Mouse (Mus musculus) intestine, postnatal 0 days (tissue): ENCODE results near the gene Nubp2. TPM values are rescaled to one million over a fixed set of nuclear protein-coding genes. Genes with fewer than 3 reads are reported as not detected.
A peak's percentile ranks its signal among the peaks of the same experiment; 100 is the strongest.

Experiments used
- ATAC-seq: fragments of 200-750 bp; cut with Nextera tagmentation; 2 replicates; pipeline ENCODE4 v1.8.0; 2017; ENCODE audit warnings: mild to moderate bottlenecking, moderate TSS enrichment, moderate library complexity
- H3K27ac ChIP-seq: fragments of 300-500 bp; sonication (generic); 2 replicates; pipeline ENCODE4 v1.5.1; 2014; ENCODE audit warnings: mild to moderate bottlenecking, low read depth, low read length, moderate library complexity
- H3K27me3 ChIP-seq: fragments of 300-500 bp; sonication (generic); replicated peaks from 2 replicates; pipeline ENCODE4 v1.6.1; 2014; ENCODE audit warnings: low read length, mixed read lengths; ENCODE audit not compliant: control insufficient read depth, insufficient read depth
- H3K36me3 ChIP-seq: fragments of 300-500 bp; sonication (generic); 2 replicates; pipeline ENCODE4 v1.6.1; 2014; ENCODE audit warnings: mild to moderate bottlenecking, moderate library complexity; ENCODE audit not compliant: control insufficient read depth, insufficient read depth
- H3K4me1 ChIP-seq: fragments of 300-500 bp; sonication (generic); replicated peaks from 2 replicates; pipeline ENCODE4 v1.6.1; 2014; ENCODE audit warnings: antibody characterized with exemption, low read length, mixed read lengths; ENCODE audit not compliant: control insufficient read depth, insufficient read depth
- H3K4me2 ChIP-seq: fragments of 300-500 bp; sonication (generic); replicated peaks from 2 replicates; pipeline ENCODE4 v1.6.1; 2014; ENCODE audit warnings: low read depth, mild to moderate bottlenecking, moderate library complexity
- H3K4me3 ChIP-seq: fragments of 300-500 bp; sonication (generic); 2 replicates; pipeline ENCODE4 v1.5.1; 2014; ENCODE audit warnings: low read depth, low read length
- H3K9ac ChIP-seq: fragments of 300-500 bp; sonication (generic); 2 replicates; pipeline ENCODE4 v1.6.1; 2014; ENCODE audit warnings: mild to moderate bottlenecking, low read depth, low read length
- H3K9me3 ChIP-seq: fragments of 300-500 bp; sonication (generic); 2 replicates; pipeline ENCODE4 v1.6.1; 2016; ENCODE audit warnings: mixed run types; ENCODE audit not compliant: control insufficient read depth
- CTCF ChIP-seq: sonication (generic); IDR thresholded peaks from 2 replicates; pipeline ENCODE4 v1.5.1; 2016; ENCODE audit warnings: low read depth, mild to moderate bottlenecking, control low read depth, antibody characterized with exemption, moderate library complexity
- WGBS: fragments of 180-500 bp; shearing (Covaris S2); extraction: QIAGEN DNeasy Blood & Tissue Kit; methylation state at CpG from one replicate; pipeline ENCODE4 v1.1.7; 2014; 5-methylcytosine and 5-hydroxymethylcytosine counted together
- polyA plus RNA-seq: library from polyadenylated mRNA; unstranded; fragments of >200 nt; fragmentation: Nextera tagmentation; extraction: Ambion mirVana; gene quantifications from 2 replicates; pipeline ENCODE4 v1.2.1, GENCODE M21; 2015

Gene Nubp2
- polyA plus RNA-seq, 1 experiment from 2014 or later, result 53.5 TPM

DNA sequence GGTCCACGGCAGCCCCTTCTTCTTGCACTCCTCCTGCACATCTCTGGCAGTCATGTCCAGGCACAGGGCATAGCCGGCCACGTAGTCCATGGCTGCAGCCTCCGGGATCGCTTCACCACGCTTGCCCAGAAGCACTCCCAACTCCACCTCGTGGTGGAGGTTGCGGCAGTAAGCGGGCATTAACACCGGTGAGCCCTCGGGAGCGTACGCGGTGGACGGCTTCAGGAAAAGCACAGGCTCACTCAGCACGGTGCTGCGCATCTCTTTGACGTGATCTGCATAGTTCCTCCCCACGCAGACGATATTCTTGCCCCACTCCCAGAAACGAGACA, 36.5 kb downstream of the Nubp2 start:
- peak overlapping the region; percentile 91 for H3K27ac ChIP-seq
- peak overlapping the region; percentile 66 for H3K4me3 ChIP-seq
- H3K9me3 ChIP-seq, result no peaks in the 10 kb centered on the region
- peak overlapping the region; percentile 90 for H3K4me2 ChIP-seq
- TF ChIP-seq CTCF, result peak; percentile 74
- peak overlapping the region; percentile 68 for H3K9ac ChIP-seq
- no peaks in the 10 kb centered on the region for H3K27me3 ChIP-seq
- H3K36me3 ChIP-seq, result peaks cover 20% of the 10 kb centered on the region
- ATAC-seq, result no peak
- no peaks in the 10 kb centered on the region for H3K4me1 ChIP-seq
- WGBS, result under 1% methylated on average over 21 of the region's 21 CpGs

DNA sequence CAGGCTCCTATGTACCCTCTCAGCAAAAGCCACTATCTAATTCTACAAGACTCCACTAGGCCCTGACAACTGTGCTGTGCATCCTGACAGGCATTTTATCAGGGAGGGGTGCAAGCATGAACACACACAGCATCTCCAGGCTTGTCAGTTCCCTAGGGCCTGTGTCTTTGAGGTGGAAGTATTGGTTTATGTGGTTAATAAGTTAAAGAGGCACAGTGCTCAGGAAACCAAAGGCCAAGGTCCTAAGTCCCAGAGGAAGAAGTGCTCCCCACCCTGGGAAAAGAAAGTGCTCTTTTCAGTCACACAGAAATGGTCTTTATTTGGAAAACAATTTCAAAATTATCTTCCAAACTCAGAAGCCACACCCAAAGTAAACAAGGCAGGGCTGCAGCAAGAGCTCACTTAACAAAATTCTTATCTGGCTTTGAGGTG, 37.5 kb downstream of the Nubp2 start:
- H3K4me3 ChIP-seq, result peak overlapping the region; percentile 66
- H3K27ac ChIP-seq, result peak overlapping the region; percentile 91
- H3K27me3 ChIP-seq, result no peaks in the 10 kb centered on the region
- no peak for ATAC-seq
- peak overlapping the region; percentile 90 for H3K4me2 ChIP-seq
- H3K9me3 ChIP-seq, result no peaks in the 10 kb centered on the region
- TF ChIP-seq CTCF, result no peak
- H3K9ac ChIP-seq, result no peak overlapping the region
- H3K36me3 ChIP-seq, result peaks cover 10% of the 10 kb centered on the region
- H3K4me1 ChIP-seq, result no peaks in the 10 kb centered on the region

DNA sequence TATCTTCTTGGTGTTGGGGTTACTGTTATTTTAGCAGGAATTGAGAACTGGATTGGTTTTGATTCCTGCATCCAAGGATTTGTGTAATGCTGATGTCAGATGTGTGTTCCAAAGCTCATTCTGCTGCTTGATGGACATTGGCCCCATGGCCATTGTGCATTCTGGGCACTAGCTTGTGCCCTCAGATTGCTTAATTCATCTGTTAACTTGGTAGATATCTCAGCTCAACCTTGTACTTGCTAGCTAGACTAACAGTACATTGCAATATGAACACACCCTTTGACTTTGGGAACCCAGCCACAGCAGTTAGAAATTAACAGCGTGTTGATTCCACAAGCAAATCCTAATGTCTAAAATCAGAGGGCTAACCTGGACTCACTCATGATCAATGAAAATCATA, 38.8 kb downstream of the Nubp2 start:
- TF ChIP-seq CTCF, result no peak
- H3K4me2 ChIP-seq, result peak overlapping the region; percentile 90
- H3K4me3 ChIP-seq, result no peak overlapping the region
- peak overlapping the region; percentile 65; the same call in 1 of the 2 replicates for H3K27ac ChIP-seq
- WGBS, result 58% methylated on average over 1 of the region's 1 CpGs
- no peaks in the 10 kb centered on the region for H3K36me3 ChIP-seq
- H3K4me1 ChIP-seq, result no peaks in the 10 kb centered on the region
- no peak overlapping the region for H3K9ac ChIP-seq
- H3K27me3 ChIP-seq, result no peaks in the 10 kb centered on the region
- ATAC-seq, result peak; percentile 9; the same call in 1 of the 2 replicates
- H3K9me3 ChIP-seq, result no peaks in the 10 kb centered on the region

DNA sequence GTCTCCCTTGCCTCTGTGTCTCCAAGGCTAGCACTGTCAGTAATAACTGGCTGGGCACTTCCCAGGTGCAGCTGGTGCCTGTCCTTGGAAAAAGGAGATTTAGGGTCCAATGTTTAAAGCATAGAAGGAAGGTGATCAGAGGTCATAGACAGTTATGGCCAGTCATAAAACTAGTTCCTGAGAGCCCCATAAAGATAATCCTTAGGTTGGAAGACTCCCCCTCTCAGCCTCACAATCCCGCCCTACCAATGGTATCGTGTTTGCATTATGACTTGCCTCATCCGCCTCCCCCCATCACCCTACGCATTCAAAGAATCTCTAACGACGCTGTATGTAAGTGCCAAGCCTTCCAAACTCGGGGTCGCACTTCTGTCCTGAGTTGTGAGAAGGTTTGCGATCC, 41.6 kb downstream of the Nubp2 start:
- peak overlapping the region; percentile 50 for H3K4me2 ChIP-seq
- 26% methylated on average over 9 of the region's 9 CpGs for WGBS
- ATAC-seq, result peak; percentile 76
- H3K4me3 ChIP-seq, result no peak overlapping the region; the same call in 1 of the 2 replicates
- H3K27me3 ChIP-seq, result no peaks in the 10 kb centered on the region
- peak overlapping the region; percentile 79 for H3K27ac ChIP-seq
- no peaks in the 10 kb centered on the region for H3K36me3 ChIP-seq
- peak overlapping the region; percentile 18; the same call in 1 of the 2 replicates for H3K9ac ChIP-seq
- H3K4me1 ChIP-seq, result no peaks in the 10 kb centered on the region; the same call in 1 of the 2 replicates
- no peak for TF ChIP-seq CTCF
- H3K9me3 ChIP-seq, result no peaks in the 10 kb centered on the region

DNA sequence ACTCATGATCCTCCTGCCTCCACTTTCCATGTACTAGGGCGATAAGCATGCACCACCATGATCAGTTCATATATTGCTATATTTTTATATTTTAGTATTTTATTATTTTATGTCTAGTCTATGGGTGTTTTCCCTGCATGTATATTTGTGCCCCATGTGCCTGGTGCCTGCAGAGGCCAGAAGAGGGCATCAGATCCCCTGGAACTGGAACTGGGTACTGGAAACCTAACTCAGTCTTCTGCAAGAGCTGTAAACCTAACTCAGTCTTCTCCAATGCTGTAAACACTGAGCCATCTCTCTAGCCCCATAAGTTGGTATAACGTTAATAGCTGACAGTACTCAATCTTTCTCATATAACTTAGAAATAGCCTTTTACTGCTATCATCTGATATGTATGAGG, 43.5 kb downstream of the Nubp2 start:
- no peak overlapping the region for H3K9ac ChIP-seq
- ATAC-seq, result no peak
- no peaks in the 10 kb centered on the region; the same call in 1 of the 2 replicates for H3K4me1 ChIP-seq
- H3K27ac ChIP-seq, result no peak overlapping the region
- no peaks in the 10 kb centered on the region for H3K27me3 ChIP-seq
- TF ChIP-seq CTCF, result peak; percentile 71
- 54% methylated on average over 2 of the region's 2 CpGs for WGBS
- H3K4me2 ChIP-seq, result no peak overlapping the region
- H3K9me3 ChIP-seq, result no peaks in the 10 kb centered on the region
- H3K4me3 ChIP-seq, result no peak overlapping the region
- no peaks in the 10 kb centered on the region for H3K36me3 ChIP-seq

DNA sequence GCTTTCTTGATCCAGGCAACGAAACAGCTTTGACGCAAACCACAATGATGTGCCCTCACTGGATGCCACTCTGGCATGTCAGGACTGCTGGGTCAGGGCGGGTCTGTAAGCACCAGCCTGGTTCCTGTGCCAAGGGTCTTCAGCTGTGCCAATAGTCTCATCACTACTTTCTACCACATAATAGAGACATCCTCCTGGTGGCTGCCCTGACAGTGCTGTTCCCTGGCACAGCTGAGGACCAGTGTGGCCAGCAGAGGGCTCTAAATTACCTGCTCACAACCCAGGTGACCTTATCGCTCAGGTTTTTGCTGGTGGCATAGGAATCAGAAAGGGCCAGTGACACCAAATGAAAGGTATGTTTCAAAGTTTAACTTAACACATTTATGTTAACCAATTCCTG, 45.0 kb downstream of the Nubp2 start:
- H3K36me3 ChIP-seq, result no peaks in the 10 kb centered on the region
- no peak overlapping the region for H3K9ac ChIP-seq
- ATAC-seq, result peak; percentile 40
- no peaks in the 10 kb centered on the region for H3K27me3 ChIP-seq
- WGBS, result 48% methylated on average over 4 of the region's 4 CpGs
- no peaks in the 10 kb centered on the region for H3K9me3 ChIP-seq
- H3K4me2 ChIP-seq, result no peak overlapping the region
- no peaks in the 10 kb centered on the region; the same call in 1 of the 2 replicates for H3K4me1 ChIP-seq
- H3K27ac ChIP-seq, result no peak overlapping the region
- H3K4me3 ChIP-seq, result no peak overlapping the region
- TF ChIP-seq CTCF, result peak; percentile 82

DNA sequence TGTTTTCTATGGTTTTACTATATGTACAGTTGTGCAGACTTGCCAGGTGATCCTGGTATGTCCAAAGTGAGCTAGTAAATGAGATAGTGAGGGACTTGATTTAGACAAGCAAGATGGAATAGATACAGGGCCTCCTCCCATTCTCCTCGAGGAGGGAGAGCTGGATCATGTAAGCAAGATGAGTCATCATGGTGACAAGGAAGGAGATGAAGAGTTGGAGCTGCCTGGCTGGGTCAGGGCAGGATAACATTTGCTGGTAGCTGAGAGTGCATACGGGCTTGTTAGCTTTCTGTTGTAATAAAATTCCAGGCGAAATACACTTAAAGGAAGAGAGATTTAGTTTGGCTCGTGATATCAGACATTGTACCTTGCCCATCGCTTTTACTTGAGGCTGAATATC, 45.8 kb downstream of the Nubp2 start:
- no peaks in the 10 kb centered on the region; the same call in 1 of the 2 replicates for H3K4me1 ChIP-seq
- 33% methylated on average over 5 of the region's 5 CpGs for WGBS
- no peaks in the 10 kb centered on the region for H3K9me3 ChIP-seq
- no peak overlapping the region for H3K9ac ChIP-seq
- no peaks in the 10 kb centered on the region for H3K27me3 ChIP-seq
- ATAC-seq, result no peak
- no peak overlapping the region for H3K4me2 ChIP-seq
- no peak overlapping the region for H3K4me3 ChIP-seq
- H3K36me3 ChIP-seq, result no peaks in the 10 kb centered on the region
- no peak for TF ChIP-seq CTCF
- H3K27ac ChIP-seq, result no peak overlapping the region
